Mouse (Mus musculus): ENCODE results near the gene Gm14305.
"Not testable (repeated sequence)": the region's sequence is repeated elsewhere in the genome, so short reads cannot be mapped to it uniquely, and the experiment has no call there.

Gm14305 gene

DNA sequence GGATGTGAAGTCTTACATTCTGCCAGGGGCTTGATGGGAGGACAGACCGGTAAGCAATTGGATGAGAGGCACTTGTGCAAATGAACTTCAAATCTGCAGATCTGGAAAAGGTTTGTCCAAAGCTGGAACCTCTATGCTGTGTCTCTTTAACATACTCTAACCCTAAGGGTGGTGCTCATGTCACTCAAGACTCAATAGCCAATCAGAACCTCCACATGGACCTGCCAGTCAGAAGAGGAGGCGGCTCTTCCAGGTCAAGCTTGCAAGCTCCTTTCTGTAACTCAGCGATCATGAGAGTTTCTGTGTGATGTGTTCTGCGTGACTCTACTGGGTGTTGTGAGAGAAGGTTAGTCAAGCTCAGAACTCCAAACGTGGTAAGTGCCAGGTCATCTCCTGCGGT is at the start of gene Gm14305:
Gm14305 (plus strand) TSS at position 278 of the 400 bp plus-strand sequence.
- peak; percentile 48 for DNase-seq

DNA sequence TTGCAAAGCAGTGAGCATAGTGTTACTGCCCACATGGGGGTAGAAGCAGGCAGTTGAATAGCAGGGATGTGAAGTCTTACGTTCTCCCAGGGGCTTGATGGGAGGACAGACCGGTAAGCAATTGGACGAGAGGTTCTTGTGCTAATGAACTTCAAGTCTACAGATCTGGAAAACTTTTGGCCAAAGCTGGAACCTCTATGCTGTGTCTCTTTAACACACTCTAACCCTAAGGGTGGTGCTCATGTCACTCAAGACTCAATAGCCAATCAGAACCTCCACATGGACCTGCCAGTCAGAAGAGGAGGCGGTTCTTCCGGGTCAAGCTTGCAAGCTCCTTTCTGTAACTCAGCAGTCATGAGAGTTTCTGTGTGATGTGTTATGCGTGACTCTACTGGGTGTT is 37.9 kb upstream of the Gm14305 start, which contains the start of gene Zfp973:
Zfp973 (plus strand) TSS at position 301 of the 400 bp plus-strand sequence.
- not testable (repeated sequence) for DNase-seq
